Mouse (Mus musculus) embryonic facial prominence, embryonic 15.5 days (tissue): ENCODE measurements around the gene Bok. TPM values are rescaled to one million over a fixed set of nuclear protein-coding genes. Genes with fewer than 3 reads are reported as not detected.

Source experiments
- ATAC-seq: fragments of 200-750 bp; cut with Nextera tagmentation; 2 replicates; pipeline ENCODE4 v1.8.0; 2017; ENCODE audit warnings: low read depth, moderate TSS enrichment; ENCODE audit not compliant: insufficient number of reproducible peaks, low FRiP score, low TSS enrichment
- H3K27ac ChIP-seq: fragments of 300-500 bp; sonication (generic); replicated peaks from 2 replicates; pipeline ENCODE4 v1.5.1; 2015; ENCODE audit warnings: mild to moderate bottlenecking, inconsistent platforms
- H3K27me3 ChIP-seq: fragments of 300-500 bp; sonication (generic); 2 replicates; pipeline ENCODE4 v1.6.1; 2015; ENCODE audit warnings: inconsistent platforms
- H3K36me3 ChIP-seq: fragments of 300-500 bp; sonication (generic); 2 replicates; pipeline ENCODE4 v1.6.1; 2015; ENCODE audit warnings: mild to moderate bottlenecking, inconsistent platforms
- H3K4me1 ChIP-seq: fragments of 300-500 bp; sonication (generic); 2 replicates; pipeline ENCODE4 v1.6.1; 2015; ENCODE audit warnings: inconsistent platforms
- H3K4me2 ChIP-seq: fragments of 300-500 bp; sonication (generic); replicated peaks from 2 replicates; pipeline ENCODE4 v1.6.1; 2015; ENCODE audit warnings: mild to moderate bottlenecking, inconsistent platforms
- H3K4me3 ChIP-seq: fragments of 300-500 bp; sonication (generic); replicated peaks from 2 replicates; pipeline ENCODE4 v1.5.1; 2015; ENCODE audit warnings: mild to moderate bottlenecking, inconsistent platforms
- H3K9ac ChIP-seq: fragments of 300-500 bp; sonication (generic); 2 replicates; pipeline ENCODE4 v1.6.1; 2015; ENCODE audit warnings: inconsistent platforms
- H3K9me3 ChIP-seq: fragments of 300-500 bp; sonication (generic); replicated peaks from 2 replicates; pipeline ENCODE4 v1.6.1; 2016; ENCODE audit warnings: inconsistent platforms
- WGBS: fragments of 180-500 bp; shearing (Covaris S2); methylation state at CpG from one replicate; pipeline ENCODE4 v1.1.7; 2015; 5-methylcytosine and 5-hydroxymethylcytosine counted together
- polyA plus RNA-seq: library from polyadenylated mRNA; unstranded; fragments of >200 nt; fragmentation: Nextera tagmentation; extraction: Ambion mirVana; gene quantifications from 2 replicates; pipeline ENCODE4 v1.2.1, GENCODE M21; 2015

Gene Bok
- polyA plus RNA-seq, 1 experiment from 2014 or later, result 63.4 TPM

GRCm38 (mm10) chr1:93691786-93692357 lies 6.4 kb downstream of the Bok start:
- 64% methylated on average over 10 of the region's 10 CpGs for WGBS
- Histone ChIP-seq H3K9ac (no peak overlapping the region), H3K9me3 (no peaks in the 10 kb centered on the region), H3K36me3 (0 out of 2 replicates have a peak, but pooled peaks cover 18% of the 10 kb centered on the region), H3K4me3 (no peak overlapping the region), H3K4me2 (no peak overlapping the region), H3K4me1 (peaks cover 4% of the 10 kb centered on the region; the same call in 1 of the 2 replicates), H3K27ac (no peak overlapping the region), H3K27me3 (no peaks in the 10 kb centered on the region)
- no peak for ATAC-seq

GRCm38 (mm10) chr1:93692773-93693172 lies 7.3 kb downstream of the Bok start:
- H3K4me3 ChIP-seq, result no peak overlapping the region
- 0 out of 2 replicates have a peak, but pooled peaks cover 18% of the 10 kb centered on the region for H3K36me3 ChIP-seq
- no peak overlapping the region for H3K4me2 ChIP-seq
- H3K27ac ChIP-seq, result no peak overlapping the region
- H3K27me3 ChIP-seq, result no peaks in the 10 kb centered on the region
- ATAC-seq, result no peak
- peaks cover 1% of the 10 kb centered on the region; the same call in 1 of the 2 replicates for H3K4me1 ChIP-seq
- H3K9ac ChIP-seq, result no peak overlapping the region
- no peaks in the 10 kb centered on the region for H3K9me3 ChIP-seq
- WGBS, result 94% methylated on average over 9 of the region's 9 CpGs

GRCm38 (mm10) chr1:93693502-93693901 lies 8.0 kb downstream of the Bok start:
- no peaks in the 10 kb centered on the region for H3K4me1 ChIP-seq
- no peaks in the 10 kb centered on the region for H3K27me3 ChIP-seq
- H3K9ac ChIP-seq, result no peak overlapping the region
- no peak overlapping the region for H3K4me3 ChIP-seq
- no peak overlapping the region for H3K4me2 ChIP-seq
- H3K27ac ChIP-seq, result no peak overlapping the region
- 77% methylated on average over 3 of the region's 3 CpGs for WGBS
- 0 out of 2 replicates have a peak, but pooled peaks cover 18% of the 10 kb centered on the region for H3K36me3 ChIP-seq
- no peak for ATAC-seq
- no peaks in the 10 kb centered on the region for H3K9me3 ChIP-seq

GRCm38 (mm10) chr1:93693943-93694342 lies 8.5 kb downstream of the Bok start:
- H3K27ac ChIP-seq, result no peak overlapping the region
- no peaks in the 10 kb centered on the region for H3K4me1 ChIP-seq
- H3K36me3 ChIP-seq, result 0 out of 2 replicates have a peak, but pooled peaks cover 18% of the 10 kb centered on the region
- H3K27me3 ChIP-seq, result no peaks in the 10 kb centered on the region
- WGBS, result 91% methylated on average over 10 of the region's 10 CpGs
- H3K4me3 ChIP-seq, result no peak overlapping the region
- no peak overlapping the region for H3K9ac ChIP-seq
- ATAC-seq, result no peak
- H3K9me3 ChIP-seq, result no peaks in the 10 kb centered on the region
- no peak overlapping the region for H3K4me2 ChIP-seq

- 79% methylated on average over 6 of the region's 6 CpGs for WGBS
- H3K27ac ChIP-seq, result no peak overlapping the region
- ATAC-seq, result no peak
- no peak overlapping the region for H3K4me3 ChIP-seq
- 0 out of 2 replicates have a peak, but pooled peaks cover 18% of the 10 kb centered on the region for H3K36me3 ChIP-seq
- no peak overlapping the region for H3K9ac ChIP-seq
- H3K27me3 ChIP-seq, result no peaks in the 10 kb centered on the region
- no peaks in the 10 kb centered on the region for H3K9me3 ChIP-seq
- H3K4me2 ChIP-seq, result no peak overlapping the region
- no peaks in the 10 kb centered on the region for H3K4me1 ChIP-seq
Measured at GRCm38 (mm10) chr1:93694966-93695365, 9.5 kb downstream of the Bok start.

- H3K27ac ChIP-seq, result no peak overlapping the region
- 61% methylated on average over 3 of the region's 3 CpGs for WGBS
- H3K9ac ChIP-seq, result no peak overlapping the region
- H3K27me3 ChIP-seq, result no peaks in the 10 kb centered on the region
- ATAC-seq, result no peak
- H3K9me3 ChIP-seq, result no peaks in the 10 kb centered on the region
- no peaks in the 10 kb centered on the region for H3K4me1 ChIP-seq
- H3K4me2 ChIP-seq, result no peak overlapping the region
- 0 out of 2 replicates have a peak, but pooled peaks cover 13% of the 10 kb centered on the region for H3K36me3 ChIP-seq
- no peak overlapping the region for H3K4me3 ChIP-seq
Measured at GRCm38 (mm10) chr1:93697317-93697716, 11.9 kb downstream of the Bok start.

GRCm38 (mm10) chr1:93699159-93699558 lies 13.7 kb downstream of the Bok start:
- no peak overlapping the region for H3K27ac ChIP-seq
- no peak for ATAC-seq
- H3K4me3 ChIP-seq, result no peak overlapping the region
- H3K9me3 ChIP-seq, result no peaks in the 10 kb centered on the region
- peaks cover 18% of the 10 kb centered on the region; the same call in 1 of the 2 replicates for H3K36me3 ChIP-seq
- no peaks in the 10 kb centered on the region for H3K27me3 ChIP-seq
- no peaks in the 10 kb centered on the region for H3K4me1 ChIP-seq
- H3K9ac ChIP-seq, result no peak overlapping the region
- no peak overlapping the region for H3K4me2 ChIP-seq
- 67% methylated on average over 4 of the region's 4 CpGs for WGBS

- Histone ChIP-seq H3K27ac (no peak overlapping the region), H3K4me3 (no peak overlapping the region), H3K4me1 (no peaks in the 10 kb centered on the region), H3K27me3 (no peaks in the 10 kb centered on the region), H3K9me3 (no peaks in the 10 kb centered on the region), H3K9ac (no peak overlapping the region), H3K4me2 (no peak overlapping the region), H3K36me3 (peaks cover 17% of the 10 kb centered on the region; the same call in 1 of the 2 replicates)
- 93% methylated on average over 1 of the region's 1 CpGs for WGBS
- no peak for ATAC-seq
Measured at GRCm38 (mm10) chr1:93702106-93702505, 16.6 kb downstream of the Bok start.

GRCm38 (mm10) chr1:93703472-93704048 lies 18.1 kb downstream of the Bok start:
- WGBS, result 88% methylated on average over 10 of the region's 10 CpGs
- H3K27ac ChIP-seq, result no peak overlapping the region
- ATAC-seq, result no peak
- no peak overlapping the region for H3K9ac ChIP-seq
- H3K4me2 ChIP-seq, result no peak overlapping the region
- H3K27me3 ChIP-seq, result no peaks in the 10 kb centered on the region
- H3K9me3 ChIP-seq, result no peaks in the 10 kb centered on the region
- no peak overlapping the region for H3K4me3 ChIP-seq
- H3K4me1 ChIP-seq, result no peaks in the 10 kb centered on the region
- peaks cover 17% of the 10 kb centered on the region; the same call in 1 of the 2 replicates for H3K36me3 ChIP-seq

- 85% methylated on average over 9 of the region's 9 CpGs for WGBS
- Histone ChIP-seq H3K9me3 (no peaks in the 10 kb centered on the region), H3K27me3 (no peaks in the 10 kb centered on the region), H3K4me3 (no peak overlapping the region), H3K4me1 (no peaks in the 10 kb centered on the region), H3K9ac (no peak overlapping the region), H3K27ac (no peak overlapping the region), H3K36me3 (peaks cover 17% of the 10 kb centered on the region; the same call in 1 of the 2 replicates), H3K4me2 (no peak overlapping the region)
- ATAC-seq, result no peak
Measured at GRCm38 (mm10) chr1:93704341-93704740, 18.9 kb downstream of the Bok start.

- Histone ChIP-seq H3K9ac (no peak overlapping the region), H3K4me1 (no peaks in the 10 kb centered on the region), H3K9me3 (no peaks in the 10 kb centered on the region), H3K27ac (no peak overlapping the region), H3K4me3 (no peak overlapping the region), H3K4me2 (no peak overlapping the region), H3K36me3 (peaks cover 17% of the 10 kb centered on the region; the same call in 1 of the 2 replicates), H3K27me3 (no peaks in the 10 kb centered on the region)
- 53% methylated on average over 3 of the region's 3 CpGs for WGBS
- ATAC-seq, result no peak
Measured at GRCm38 (mm10) chr1:93705389-93705788, 19.9 kb downstream of the Bok start.

GRCm38 (mm10) chr1:93716166-93716565 lies 30.7 kb downstream of the Bok start:
- Histone ChIP-seq H3K36me3 (peaks cover 47% of the 10 kb centered on the region), H3K27me3 (no peaks in the 10 kb centered on the region), H3K4me3 (no peak overlapping the region), H3K27ac (no peak overlapping the region), H3K4me1 (no peaks in the 10 kb centered on the region), H3K9me3 (no peaks in the 10 kb centered on the region), H3K9ac (no peak overlapping the region), H3K4me2 (no peak overlapping the region)
- ATAC-seq, result no peak
- WGBS, result 88% methylated on average over 2 of the region's 2 CpGs
